13 mouse cellular contexts compared by ENCODE assay signal in genomic region chr3:21530862-21531261, GRCm38 (mm10).
DNase-seq lines count a peak whose midpoint lies in the region; ATAC-seq lines count a peak whose summit lies in the region.
"Had no signal": no experiment of that assay in that cellular context is flagged by ENCODE, and none has a peak within 500 bp of the region (broad histone marks: within the 10 kb centered on the region; RNA-seq: fewer than 3 reads in every experiment).

No protein-coding gene starts in this region.

- no peak overlapping the region for H3K27ac ChIP-seq in kidney, embryonic 16.5 days (ENCODE audit: low read length)
- H3K27ac ChIP-seq in kidney, embryonic 14.5 days (ENCODE audit: low read depth, low read length) = no peak overlapping the region
- H3K27ac ChIP-seq: embryonic facial prominence, embryonic 15.5 days; neural tube, embryonic 13.5 days had no signal

- 0 out of 2 replicates have a peak, but pooled peaks cover 6% of the 10 kb centered on the region for H3K4me1 ChIP-seq in kidney, embryonic 16.5 days (ENCODE audit: insufficient read depth, low read length)
- no peaks in the 10 kb centered on the region for H3K4me1 ChIP-seq in kidney, embryonic 14.5 days (ENCODE audit: control insufficient read depth, insufficient read depth, low read length)
- H3K4me1 ChIP-seq: megakaryocyte, embryonic 14.5 days; neural tube, embryonic 13.5 days had no signal

- 16% methylated on average over 5 of the region's 5 CpGs for WGBS in kidney, embryonic 16.5 days
- WGBS in kidney, embryonic 14.5 days = 12% methylated on average over 5 of the region's 5 CpGs

- no peak overlapping the region for H3K9ac ChIP-seq in kidney, embryonic 16.5 days (replicated peaks; ENCODE audit: low read length)
- H3K9ac ChIP-seq in kidney, embryonic 14.5 days (ENCODE audit: low read depth, low read length) = no peak overlapping the region
- H3K9ac ChIP-seq: embryonic facial prominence, embryonic 15.5 days; neural tube, embryonic 13.5 days had no signal

- H3K27me3 ChIP-seq in kidney, embryonic 16.5 days (ENCODE audit: insufficient read depth, low read length) = no peaks in the 10 kb centered on the region
- H3K27me3 ChIP-seq in kidney, embryonic 14.5 days (ENCODE audit: control insufficient read depth, insufficient read depth, low read length) = no peaks in the 10 kb centered on the region
- H3K27me3 ChIP-seq: embryonic facial prominence, embryonic 15.5 days; megakaryocyte, embryonic 14.5 days; neural tube, embryonic 13.5 days had no signal

- peak; percentile 8 to 43 for DNase-seq in heart, adult 9 months (ENCODE audit: low spot score in 2 of 2)
- peak; percentile 42 to 63 for DNase-seq in kidney, postnatal 4 days
- peak; percentile 43 for DNase-seq in thymus, postnatal 25 days
- no peak for DNase-seq in cerebellum, postnatal 14 days
- no peak for DNase-seq in cerebellum, adult 8-10 months
- no peak for DNase-seq in layer of hippocampus, postnatal 36 days
- DNase-seq: left cerebral cortex, postnatal 4 days had no signal

- ATAC-seq in kidney, embryonic 16.5 days (ENCODE audit: low FRiP score, low TSS enrichment) = peak; percentile 23; the same call in 1 of the 2 replicates
- no peak for ATAC-seq in kidney, embryonic 14.5 days (ENCODE audit: low FRiP score, low TSS enrichment)
- ATAC-seq: inflammation-experienced regulatory T-cells, adult 6 months had no signal

- H3K36me3 ChIP-seq in kidney, embryonic 16.5 days (ENCODE audit: insufficient read depth, low read length) = no peaks in the 10 kb centered on the region
- no peaks in the 10 kb centered on the region for H3K36me3 ChIP-seq in kidney, embryonic 14.5 days (ENCODE audit: control insufficient read depth, insufficient read depth, low read length)
- H3K36me3 ChIP-seq: embryonic facial prominence, embryonic 15.5 days; neural tube, embryonic 13.5 days had no signal

- no peak overlapping the region for H3K4me3 ChIP-seq in kidney, embryonic 16.5 days (ENCODE audit: low read length)
- H3K4me3 ChIP-seq in kidney, embryonic 14.5 days (ENCODE audit: low read length) = no peak overlapping the region
- H3K4me3 ChIP-seq: embryonic facial prominence, embryonic 15.5 days; megakaryocyte, embryonic 14.5 days; neural tube, embryonic 13.5 days had no signal

- no peaks in the 10 kb centered on the region for H3K9me3 ChIP-seq in kidney, embryonic 16.5 days (ENCODE audit: low read length)
- H3K9me3 ChIP-seq in kidney, embryonic 14.5 days (ENCODE audit: control insufficient read depth, low read length) = no peaks in the 10 kb centered on the region
- H3K9me3 ChIP-seq: embryonic facial prominence, embryonic 15.5 days; megakaryocyte, embryonic 14.5 days; neural tube, embryonic 13.5 days had no signal

- H3K4me2 ChIP-seq in kidney, embryonic 16.5 days (replicated peaks; ENCODE audit: low read depth, low read length) = no peak overlapping the region
- H3K4me2 ChIP-seq in kidney, embryonic 14.5 days (replicated peaks; ENCODE audit: low read depth, low read length) = no peak overlapping the region
- H3K4me2 ChIP-seq: embryonic facial prominence, embryonic 15.5 days; neural tube, embryonic 13.5 days had no signal

Comparison
In these comparisons a context has a peak if more than half of its experiments do, and no peak if none do; other contexts are left out.
1. DNase-seq: peak in heart, adult 9 months (2 of 2), kidney, postnatal 4 days (2 of 2) and thymus, postnatal 25 days (single experiment); none in cerebellum, postnatal 14 days (0 of 2), cerebellum, adult 8-10 months (single experiment) and layer of hippocampus, postnatal 36 days (0 of 2).